Mouse (Mus musculus) lung, postnatal 0 days (tissue): ENCODE results near the gene Gnpat.

Experiments
- CTCF ChIP-seq: IDR thresholded peaks from 2 replicates; pipeline ENCODE4 v1.5.1; 2016; ENCODE audit warnings: antibody characterized with exemption, mild to moderate bottlenecking
- EP300 ChIP-seq: IDR thresholded peaks from 2 replicates; pipeline ENCODE4 v1.6.1; 2016; ENCODE audit warnings: antibody characterized with exemption, mild to moderate bottlenecking, control low read depth

DNA sequence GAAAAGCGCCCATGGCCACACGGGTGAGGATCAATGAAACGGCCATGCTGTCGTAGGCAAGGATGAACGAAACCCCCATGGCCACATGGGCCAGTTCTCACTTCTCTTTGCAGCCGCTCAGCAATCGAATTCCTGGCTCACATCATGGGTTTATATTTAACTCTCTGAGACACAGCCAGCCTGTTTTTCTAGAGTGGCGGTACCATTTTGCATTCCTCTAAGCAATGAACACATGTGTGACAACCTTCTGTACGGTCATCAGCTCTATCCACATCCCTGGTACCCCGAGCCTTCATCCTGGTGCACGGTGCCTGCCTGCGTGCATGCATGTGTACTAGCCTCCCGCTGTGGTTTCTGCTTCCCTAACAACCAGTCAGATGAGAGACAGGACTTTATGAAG lies 67.3 kb downstream of the Gnpat start:
- no peak for TF ChIP-seq CTCF
- no peak for TF ChIP-seq EP300
